Mouse (Mus musculus) monocyte, adult 2 months (primary cell): ENCODE measurements around the gene Glis3.

ENCODE experiments used
- DNase-seq, 2 experiments: peaks; one replicate each; pipeline ENCODE4 v3.0.0; 2022; ENCODE audit warnings: low spot score in 2 of 2, low read depth in 1 of 2

Glis3 gene

GRCm38 (mm10) chr19:28679776-28680391, at the start of gene Glis3:
TSS of gene Glis3 (minus strand) at chr19:28680077.
- peak in 1 of 2 experiments; percentile 7 for DNase-seq

GRCm38 (mm10) chr19:28726161-28726880, 46.4 kb upstream of the Glis3 start:
- peak in 1 of 2 experiments; percentile 2 for DNase-seq

DNA sequence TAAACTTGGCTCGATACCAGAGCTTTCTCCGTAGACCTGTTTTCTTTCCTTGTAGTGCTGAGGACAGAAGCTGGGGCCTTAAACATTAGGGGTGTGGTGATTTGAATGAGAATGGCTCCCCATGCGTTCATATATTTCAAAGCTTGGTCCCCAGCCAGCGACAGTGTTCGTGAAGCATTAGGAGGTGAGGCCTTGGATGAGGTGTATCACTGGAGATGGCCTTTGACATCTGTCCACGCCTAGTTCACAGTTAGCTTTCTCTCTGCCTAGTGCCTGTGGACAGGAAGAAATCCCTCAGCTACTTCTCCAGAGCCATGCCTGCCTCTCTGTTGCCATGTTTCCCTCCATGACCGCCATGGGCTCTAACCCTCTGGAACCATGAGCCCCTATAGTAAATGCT, 44.8 kb upstream of the Glis3 start:
- no peak for DNase-seq

DNA sequence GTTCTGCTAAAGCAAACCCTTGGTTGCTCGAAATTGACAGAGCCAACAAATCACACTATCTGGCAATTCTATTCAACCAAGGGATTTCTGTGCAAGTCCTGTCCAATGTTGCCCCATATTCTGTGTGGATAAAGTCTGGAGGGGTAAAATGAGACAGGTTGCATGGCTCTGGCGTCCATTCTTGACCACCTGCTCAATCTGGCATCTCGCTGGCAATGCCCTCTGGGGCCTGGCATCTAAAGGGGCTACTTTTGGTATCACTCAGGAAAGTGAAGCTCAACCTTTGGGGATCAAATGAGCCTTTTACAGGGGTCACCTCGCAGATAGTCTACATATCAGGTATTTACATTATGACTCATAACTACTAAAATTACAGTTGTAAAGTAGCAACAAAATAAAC, 42.7 kb upstream of the Glis3 start:
- no peak for DNase-seq

DNA sequence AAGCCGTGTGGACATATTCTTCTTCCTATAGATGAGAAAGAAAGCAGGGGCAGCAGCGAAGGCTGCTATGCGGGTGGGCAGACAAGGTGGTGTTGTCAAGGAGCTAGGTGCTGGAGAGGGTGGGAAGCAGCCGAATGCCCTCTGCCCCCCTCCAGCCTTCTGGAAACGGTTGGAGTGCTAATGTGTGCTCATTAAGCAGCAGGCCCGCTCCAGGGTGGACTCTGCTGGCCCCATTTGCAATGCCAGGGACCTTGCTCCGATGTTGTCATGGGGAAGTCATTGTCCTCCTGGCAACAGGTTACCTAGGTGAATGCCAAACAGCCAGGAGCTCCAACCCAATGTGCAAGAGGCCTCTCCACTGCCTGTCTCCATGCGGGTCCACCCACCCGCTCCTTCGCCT, 42.0 kb upstream of the Glis3 start:
- no peak for DNase-seq

- DNase-seq: no peak
These were observed 40.1 kb upstream of the Glis3 start for GRCm38 (mm10) chr19:28720016-28720415.

GRCm38 (mm10) chr19:28714674-28715073, 34.8 kb upstream of the Glis3 start:
- no peak for DNase-seq

- DNase-seq: no peak
These were observed 17.8 kb upstream of the Glis3 start for GRCm38 (mm10) chr19:28697718-28698117.

GRCm38 (mm10) chr19:28686398-28686797, 6.5 kb upstream of the Glis3 start:
- no peak for DNase-seq

GRCm38 (mm10) chr19:28685484-28685883, 5.6 kb upstream of the Glis3 start:
- DNase-seq: no peak

DNA sequence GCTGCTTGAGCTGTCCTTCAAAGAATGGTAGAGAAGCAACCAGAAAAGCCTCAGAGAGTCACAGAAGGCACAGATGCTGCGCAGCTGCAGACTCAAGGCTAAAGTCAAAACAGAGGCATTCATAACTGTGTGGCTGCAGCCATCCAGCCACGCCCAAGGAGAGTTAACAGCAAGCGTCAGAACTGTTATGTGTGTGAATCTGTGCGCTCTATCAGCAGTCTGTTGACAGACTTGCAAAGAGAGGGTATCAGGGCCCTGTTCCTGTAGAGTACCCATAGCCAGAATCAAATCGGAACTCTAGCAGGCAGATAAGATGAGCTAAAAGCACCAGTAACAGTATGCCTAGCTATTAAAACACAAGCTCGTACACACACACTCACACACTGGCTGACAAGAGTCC, 4.5 kb upstream of the Glis3 start:
- no peak for DNase-seq

GRCm38 (mm10) chr19:28683346-28683745, 3.5 kb upstream of the Glis3 start:
- no peak for DNase-seq

DNA sequence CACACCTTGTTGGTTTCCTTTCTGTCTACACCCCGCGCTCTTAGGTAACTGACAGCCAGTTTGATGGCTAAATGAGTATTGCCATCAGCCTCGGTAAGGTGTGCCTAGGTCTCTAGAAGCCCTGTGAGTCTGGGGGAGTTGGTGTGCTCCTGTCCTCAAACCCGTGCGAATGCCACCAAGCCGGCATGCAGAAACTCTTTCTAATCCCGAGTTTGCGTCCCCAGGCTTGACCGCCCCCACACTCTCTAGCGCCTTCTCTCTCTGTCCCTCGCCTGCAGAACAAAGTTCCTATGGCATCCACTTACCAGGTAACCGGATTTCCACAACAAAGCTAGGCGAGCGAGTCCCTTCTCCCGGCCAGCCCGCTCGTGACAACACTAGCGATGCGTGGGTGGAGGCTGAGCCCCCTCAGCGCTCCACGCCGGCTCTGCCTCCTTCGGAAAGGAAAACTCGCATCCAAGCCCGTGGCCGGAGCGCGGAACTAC, 544 bp downstream of the Glis3 start:
- DNase-seq: no peak

DNA sequence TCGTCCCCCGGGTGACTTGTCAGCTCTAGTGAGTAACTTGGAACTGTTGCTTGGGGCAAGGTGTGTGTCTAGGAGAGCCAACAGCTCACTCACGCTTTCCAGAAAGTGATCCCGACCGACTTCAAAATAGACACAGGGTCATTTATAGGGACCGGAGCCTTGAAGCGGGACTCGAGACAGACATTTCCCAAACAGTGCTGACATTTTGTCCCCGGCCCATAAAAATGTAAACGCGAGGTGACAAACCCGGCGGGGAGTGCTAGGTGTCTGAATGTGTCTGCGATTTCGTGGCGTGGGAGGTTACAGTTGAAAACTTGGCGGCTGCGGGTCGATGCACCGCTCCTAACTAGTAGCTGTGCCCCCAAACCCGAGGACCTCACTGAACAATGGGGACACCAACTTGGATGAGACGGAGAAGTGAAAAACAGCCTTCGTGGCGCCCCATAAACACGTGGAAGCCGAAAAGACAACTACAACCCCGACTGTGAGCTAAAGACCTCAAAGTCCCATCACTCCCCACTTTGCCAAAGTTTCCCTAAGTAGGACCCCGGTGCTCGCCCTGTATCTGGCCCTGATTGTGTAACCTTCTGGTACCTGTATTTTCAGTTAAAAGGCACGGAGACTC, 1.1 kb downstream of the Glis3 start:
- DNase-seq: peak in 1 of 2 experiments; percentile 6

DNA sequence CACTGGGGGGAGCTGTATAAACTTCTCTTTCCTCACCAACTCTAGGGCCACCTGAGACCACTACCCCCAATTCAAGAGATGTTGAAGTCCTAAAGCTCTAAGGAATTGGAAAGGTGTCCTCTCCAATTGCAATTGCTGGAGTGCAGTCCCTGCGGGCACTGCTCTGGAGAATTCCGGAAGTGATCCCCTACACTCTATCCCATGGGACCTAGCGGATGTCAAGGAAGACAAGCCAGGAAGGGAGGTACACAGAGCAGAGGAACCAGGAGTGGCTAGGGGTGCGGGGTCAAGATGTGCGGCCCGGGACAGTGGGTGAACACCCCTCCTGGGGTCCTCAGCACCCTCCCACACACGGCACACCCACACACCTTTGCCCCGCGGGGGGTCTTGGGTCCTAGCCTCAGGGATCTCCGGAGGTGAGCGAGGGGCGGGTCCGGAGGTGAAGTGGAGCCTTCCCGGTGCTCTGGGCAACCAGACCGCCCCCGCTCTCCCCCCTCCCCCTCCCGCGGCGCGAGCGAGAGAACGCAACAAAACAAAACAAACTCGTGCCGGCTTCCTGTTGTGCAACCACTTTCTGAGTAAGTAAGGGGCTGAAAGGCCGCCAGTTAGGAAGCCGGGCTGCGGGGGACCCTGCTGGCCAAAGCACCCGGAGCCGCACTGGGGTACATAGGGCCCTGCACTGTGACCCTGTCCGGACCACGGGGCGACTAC, 2.0 kb downstream of the Glis3 start:
- peak in 1 of 2 experiments; percentile 7 for DNase-seq

GRCm38 (mm10) chr19:28677045-28677727, 2.7 kb downstream of the Glis3 start:
- peak in 1 of 2 experiments; percentile 21 for DNase-seq

DNA sequence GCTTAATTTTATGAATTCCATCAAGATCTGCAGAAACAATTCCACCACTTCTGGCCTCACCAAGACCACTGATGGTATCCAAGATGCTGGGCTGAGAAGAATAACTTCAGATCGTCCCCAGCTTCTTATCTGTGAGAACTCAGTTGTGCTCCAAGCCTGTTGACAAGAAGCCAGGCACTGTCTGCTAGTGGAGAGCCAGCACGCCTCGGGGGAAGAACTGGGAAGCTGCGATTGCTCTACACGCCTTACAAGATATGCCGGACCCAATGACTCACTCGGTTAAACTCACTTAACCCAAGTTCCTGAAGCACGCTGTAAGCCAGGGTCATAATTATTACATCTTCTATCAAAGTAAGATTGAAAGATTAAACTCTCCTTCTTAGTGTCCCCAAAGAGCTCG, 16.1 kb downstream of the Glis3 start:
- DNase-seq: no peak

DNA sequence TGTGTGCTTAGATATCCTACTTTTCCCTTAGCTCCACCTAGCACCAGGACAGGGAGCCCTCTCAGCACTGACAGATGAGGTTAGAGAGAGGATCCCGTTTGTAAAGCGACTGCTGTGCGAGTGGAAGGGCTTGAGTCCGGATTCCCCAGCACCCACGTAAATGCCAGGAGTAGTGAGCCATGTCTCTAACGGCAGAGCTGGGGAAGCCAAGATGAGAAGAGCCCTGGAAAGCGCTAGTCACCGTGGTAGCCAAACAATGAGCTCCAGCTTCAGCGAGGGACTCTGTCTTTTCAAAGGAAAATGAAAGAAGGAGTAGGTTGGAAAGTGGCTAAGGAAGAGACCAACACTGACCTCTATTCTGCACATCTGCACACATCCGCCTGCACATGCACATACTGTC, 16.7 kb downstream of the Glis3 start:
- DNase-seq: no peak

- no peak for DNase-seq
These were observed 17.4 kb downstream of the Glis3 start for GRCm38 (mm10) chr19:28662474-28662873.

GRCm38 (mm10) chr19:28660912-28661311, 19.0 kb downstream of the Glis3 start:
- DNase-seq: no peak

DNA sequence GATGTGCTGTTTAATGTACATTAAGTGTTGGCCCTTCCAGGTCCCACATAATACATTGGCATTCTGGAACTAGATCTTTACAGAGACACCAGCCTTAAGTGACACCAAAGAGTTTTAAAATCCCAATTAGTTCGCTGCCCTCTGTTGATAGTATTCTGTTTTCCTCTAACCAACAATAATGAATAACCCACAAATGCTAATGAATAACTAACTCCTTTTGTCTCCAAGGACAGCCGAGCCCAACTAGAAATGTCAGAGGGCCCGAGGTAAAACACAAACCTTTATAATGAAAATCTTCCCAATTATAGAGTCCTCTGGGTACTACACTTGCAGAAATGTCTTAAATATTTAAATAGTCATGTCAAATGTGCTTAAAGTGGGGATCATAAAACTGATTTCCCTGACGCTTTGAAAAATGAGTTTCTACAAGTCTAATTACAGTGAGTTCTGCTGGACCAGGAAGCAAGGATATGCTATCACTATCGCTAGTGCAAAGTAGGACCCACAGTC, 22.1 kb downstream of the Glis3 start:
- no peak for DNase-seq
